Mouse (Mus musculus) stomach, embryonic 14.5 days (tissue): ENCODE data around the gene Myrfl. TPM values are rescaled to one million over a fixed set of nuclear protein-coding genes. Genes with fewer than 3 reads are reported as not detected.

Source experiments
- ATAC-seq: fragments of 200-750 bp; cut with Nextera tagmentation; 2 replicates; pipeline ENCODE4 v1.8.0; 2017; ENCODE audit warnings: low read depth, moderate TSS enrichment; ENCODE audit not compliant: insufficient number of reproducible peaks, insufficient read depth, low FRiP score
- H3K27ac ChIP-seq: fragments of 300-500 bp; sonication (generic); 2 replicates; pipeline ENCODE4 v1.5.1; 2014; ENCODE audit warnings: mild to moderate bottlenecking, low read length, moderate library complexity, mixed read lengths
- H3K27me3 ChIP-seq: fragments of 300-500 bp; sonication (generic); 2 replicates; pipeline ENCODE4 v1.6.1; 2014; ENCODE audit warnings: low read length, control low read depth, mixed read lengths; ENCODE audit not compliant: control insufficient read depth, insufficient read depth
- H3K36me3 ChIP-seq: fragments of 300-500 bp; sonication (generic); 2 replicates; pipeline ENCODE4 v1.6.1; 2014; ENCODE audit warnings: mild to moderate bottlenecking, control low read depth, low read length, moderate library complexity, mixed read lengths; ENCODE audit not compliant: control insufficient read depth, insufficient read depth
- H3K4me1 ChIP-seq: fragments of 300-500 bp; sonication (generic); 2 replicates; pipeline ENCODE4 v1.6.1; 2014; ENCODE audit warnings: low read length, control low read depth, mixed read lengths; ENCODE audit not compliant: control insufficient read depth, insufficient read depth
- H3K4me2 ChIP-seq: fragments of 300-500 bp; sonication (generic); replicated peaks from 2 replicates; pipeline ENCODE4 v1.6.1; 2014; ENCODE audit warnings: low read depth, low read length, control low read depth
- H3K4me3 ChIP-seq: fragments of 300-500 bp; sonication (generic); 2 replicates; pipeline ENCODE4 v1.5.1; 2014; ENCODE audit warnings: low read depth, low read length, control low read depth
- H3K9ac ChIP-seq: fragments of 300-500 bp; sonication (generic); replicated peaks from 2 replicates; pipeline ENCODE4 v1.6.1; 2014; ENCODE audit warnings: low read depth, mild to moderate bottlenecking, control low read depth, low read length, moderate library complexity, mixed read lengths
- H3K9me3 ChIP-seq: fragments of 300-500 bp; sonication (generic); 2 replicates; pipeline ENCODE4 v1.6.1; 2016; ENCODE audit warnings: low read depth, low read length, control low read depth; ENCODE audit not compliant: control insufficient read depth
- WGBS: fragments of 180-500 bp; shearing (Covaris S2); extraction: QIAGEN DNeasy Blood & Tissue Kit; methylation state at CpG from one replicate; pipeline ENCODE4 v1.1.7; 2014; 5-methylcytosine and 5-hydroxymethylcytosine counted together
- polyA plus RNA-seq: library from polyadenylated mRNA; unstranded; fragments of >200 nt; fragmentation: Nextera tagmentation; extraction: Ambion mirVana; gene quantifications from 2 replicates; pipeline ENCODE4 v1.2.1, GENCODE M21; 2014

Gene Myrfl
- polyA plus RNA-seq, 1 experiment from 2014 or later: 0.20 TPM

DNA sequence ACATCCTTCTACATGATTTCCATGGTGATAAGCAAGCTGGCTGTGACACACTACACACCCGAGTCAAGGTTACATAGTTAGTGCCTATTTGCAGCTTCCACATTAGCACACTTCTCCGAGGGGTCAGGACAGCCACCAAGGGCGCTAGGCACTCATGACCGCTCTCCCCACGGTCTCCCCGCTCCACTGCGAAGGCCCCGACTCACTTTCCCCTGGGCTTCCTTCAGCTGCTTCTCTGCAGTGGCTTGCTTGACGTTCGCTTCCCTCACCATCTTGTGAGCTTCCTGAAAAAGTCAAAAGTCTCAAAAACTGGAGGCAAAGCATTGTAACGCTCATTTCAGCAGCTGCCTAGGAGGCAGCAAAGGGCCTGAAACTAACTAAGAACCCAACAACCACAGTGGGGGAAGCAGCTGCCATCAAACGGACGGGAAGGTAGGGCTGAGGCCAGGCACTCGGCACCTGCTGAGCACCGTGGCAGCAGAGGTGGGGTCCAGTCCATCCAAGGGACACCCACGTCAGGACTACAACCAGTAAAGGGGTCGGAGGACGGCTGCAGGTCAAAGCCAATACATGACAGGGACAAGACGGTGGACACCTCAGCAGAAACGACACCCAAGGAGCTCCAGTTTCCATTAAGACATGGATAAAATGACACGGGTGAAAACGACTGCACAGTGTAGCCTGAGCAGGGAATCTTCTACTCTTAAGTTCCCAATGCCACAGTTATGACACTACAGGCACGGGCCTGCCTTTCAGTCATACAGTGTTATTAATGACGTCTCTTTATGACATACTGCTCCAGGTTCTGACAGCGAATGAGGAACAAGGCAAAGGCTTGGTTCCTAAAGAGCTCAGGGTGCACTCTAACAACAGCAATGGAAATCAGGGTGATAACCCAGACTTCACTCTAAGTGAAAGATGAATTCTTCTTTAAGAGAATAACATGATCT lies 22.9 kb upstream of the Myrfl start:
- 88% methylated on average over 25 of the region's 25 CpGs for WGBS

DNA sequence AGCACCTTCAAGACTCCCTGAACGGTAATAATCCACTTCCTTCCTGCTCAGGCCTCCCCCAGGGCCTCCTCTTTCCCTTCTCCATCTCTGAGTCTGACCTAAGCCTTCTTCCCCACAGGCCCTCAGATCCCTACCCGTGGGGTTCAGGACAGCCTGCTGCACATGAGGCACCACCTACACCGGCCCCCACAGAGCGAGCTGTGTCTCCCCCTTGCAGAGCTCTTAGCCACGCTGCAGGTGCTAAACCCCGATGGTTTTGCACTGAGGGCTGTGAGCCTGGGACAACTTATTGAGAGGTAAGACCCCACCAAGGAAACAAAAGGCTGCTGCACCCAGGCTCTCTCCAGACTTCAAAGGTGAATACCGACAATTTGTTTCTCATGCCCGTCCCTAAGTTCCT lies 19.9 kb upstream of the Myrfl start:
- no peaks in the 10 kb centered on the region for H3K9me3 ChIP-seq
- no peak overlapping the region for H3K27ac ChIP-seq
- H3K27me3 ChIP-seq: no peaks in the 10 kb centered on the region
- no peak overlapping the region for H3K4me2 ChIP-seq
- H3K4me1 ChIP-seq: no peaks in the 10 kb centered on the region
- H3K9ac ChIP-seq: no peak overlapping the region
- 82% methylated on average over 8 of the region's 8 CpGs for WGBS
- H3K36me3 ChIP-seq: peaks cover 9% of the 10 kb centered on the region
- no peak for ATAC-seq
- H3K4me3 ChIP-seq: no peak overlapping the region

More for the DNA sequence above, 22.9 kb upstream of the Myrfl start:
- Histone ChIP-seq H3K36me3 (peaks cover 9% of the 10 kb centered on the region), H3K27ac (no peak overlapping the region), H3K9ac (no peak overlapping the region), H3K4me1 (no peaks in the 10 kb centered on the region), H3K27me3 (no peaks in the 10 kb centered on the region), H3K4me3 (no peak overlapping the region), H3K4me2 (no peak overlapping the region), H3K9me3 (no peaks in the 10 kb centered on the region)
- ATAC-seq: no peak

DNA sequence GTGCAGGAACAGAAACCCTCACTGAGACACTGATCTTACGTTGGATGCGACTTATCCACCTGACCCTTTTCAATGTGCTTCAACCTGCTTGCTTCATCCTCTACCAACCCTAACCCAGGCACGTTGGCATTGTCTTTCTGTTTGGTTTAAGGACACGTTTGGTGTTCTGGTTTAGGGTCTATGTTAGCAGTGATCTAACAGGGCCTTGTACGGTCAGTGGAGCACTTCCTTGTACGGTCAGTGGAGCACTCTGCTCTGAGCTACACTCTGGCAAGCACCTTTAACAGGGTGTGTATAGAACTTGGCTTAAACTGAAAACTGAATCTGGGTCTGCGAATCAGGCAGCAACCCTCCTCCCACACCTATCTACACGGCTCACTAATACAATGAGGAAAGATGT lies 18.6 kb upstream of the Myrfl start:
- Histone ChIP-seq H3K4me2 (no peak overlapping the region), H3K36me3 (peaks cover 10% of the 10 kb centered on the region), H3K9ac (no peak overlapping the region), H3K27me3 (no peaks in the 10 kb centered on the region), H3K4me3 (no peak overlapping the region), H3K4me1 (no peaks in the 10 kb centered on the region), H3K27ac (no peak overlapping the region), H3K9me3 (no peaks in the 10 kb centered on the region)
- ATAC-seq: no peak
- WGBS: 93% methylated on average over 8 of the region's 8 CpGs

DNA sequence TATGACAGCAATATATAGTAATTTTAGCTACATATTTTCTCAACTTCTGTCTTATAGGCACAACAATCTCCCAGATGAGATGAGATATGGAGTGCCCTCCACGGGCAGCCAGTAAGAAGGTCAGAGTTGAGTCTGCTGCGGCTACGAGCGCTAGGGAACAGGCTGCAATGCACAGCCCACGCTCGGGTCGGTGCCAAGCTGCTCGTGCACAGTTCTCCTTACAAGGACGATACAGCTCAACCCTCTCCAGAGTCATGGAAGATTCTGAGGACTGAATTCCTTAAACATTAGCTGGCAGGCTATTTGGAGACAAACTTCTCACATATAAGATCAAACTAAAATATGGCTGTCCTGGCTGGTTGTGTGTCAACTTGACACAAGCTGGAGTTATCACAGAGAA lies 17.9 kb upstream of the Myrfl start:
- no peak overlapping the region for H3K27ac ChIP-seq
- no peak for ATAC-seq
- no peaks in the 10 kb centered on the region for H3K9me3 ChIP-seq
- no peaks in the 10 kb centered on the region for H3K4me1 ChIP-seq
- no peak overlapping the region for H3K4me3 ChIP-seq
- no peak overlapping the region for H3K4me2 ChIP-seq
- no peak overlapping the region for H3K9ac ChIP-seq
- H3K27me3 ChIP-seq: no peaks in the 10 kb centered on the region
- 82% methylated on average over 9 of the region's 9 CpGs for WGBS
- peaks cover 17% of the 10 kb centered on the region for H3K36me3 ChIP-seq

DNA sequence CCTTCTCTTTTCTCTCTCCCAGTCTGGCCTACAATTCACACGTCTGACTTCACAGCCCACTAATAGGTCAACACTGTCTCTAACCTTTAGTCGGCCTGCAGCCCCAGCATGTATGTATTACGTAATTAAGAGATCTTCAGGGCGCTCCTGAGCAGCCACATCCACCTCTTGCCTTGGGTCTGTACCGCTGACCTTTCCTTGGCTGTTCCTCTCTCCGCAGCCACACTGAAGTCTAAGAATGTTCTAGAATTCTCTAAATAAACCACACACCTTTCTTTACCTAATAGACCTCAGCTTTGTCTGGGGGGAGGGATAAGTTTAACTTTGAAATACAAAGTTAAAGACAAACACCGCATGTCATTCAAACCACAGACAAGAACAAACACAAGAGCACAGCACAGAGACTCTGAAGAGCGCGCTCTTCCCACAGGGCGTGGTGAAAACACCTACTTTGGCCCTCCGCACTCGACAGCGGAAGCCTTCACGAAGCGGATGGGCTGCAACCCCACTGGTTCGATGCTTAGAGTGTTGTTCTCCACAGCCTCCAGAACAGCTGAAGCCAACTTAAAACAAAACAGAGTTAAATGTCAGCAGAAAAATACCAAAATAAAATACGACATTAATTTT lies 17.0 kb upstream of the Myrfl start:
- ATAC-seq: peak; percentile 60

DNA sequence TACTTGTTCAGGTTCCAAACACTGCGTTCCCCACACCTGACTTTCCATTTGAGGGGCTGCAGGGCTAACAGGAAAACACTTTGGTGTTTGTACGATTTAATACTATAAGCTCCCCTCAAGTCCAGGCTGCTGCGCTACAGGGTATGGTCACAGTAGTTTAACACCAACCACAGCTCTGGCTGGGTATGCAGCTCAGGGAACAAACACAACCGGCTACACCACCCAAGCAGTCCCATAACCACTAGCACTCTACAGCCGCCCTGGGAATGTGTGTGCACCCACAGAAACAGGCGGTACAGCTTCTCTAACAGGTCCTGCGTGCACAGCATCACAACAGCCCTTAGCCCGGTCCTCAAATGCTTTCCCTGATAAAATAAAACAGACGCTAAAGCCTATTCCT lies 16.1 kb upstream of the Myrfl start:
- Histone ChIP-seq H3K27me3 (no peaks in the 10 kb centered on the region), H3K27ac (0 out of 2 replicates have a peak overlapping the region, but pooled peaks have one; percentile 27), H3K36me3 (peaks cover 24% of the 10 kb centered on the region), H3K9me3 (no peaks in the 10 kb centered on the region), H3K4me3 (no peak overlapping the region), H3K9ac (no peak overlapping the region), H3K4me1 (no peaks in the 10 kb centered on the region), H3K4me2 (no peak overlapping the region)
- ATAC-seq: no peak
- WGBS: 83% methylated on average over 9 of the region's 9 CpGs

More for the DNA sequence above, 17.0 kb upstream of the Myrfl start:
- H3K4me3 ChIP-seq: no peak overlapping the region
- H3K27me3 ChIP-seq: no peaks in the 10 kb centered on the region
- H3K9me3 ChIP-seq: no peaks in the 10 kb centered on the region
- H3K4me1 ChIP-seq: no peaks in the 10 kb centered on the region
- peaks cover 22% of the 10 kb centered on the region for H3K36me3 ChIP-seq
- no peak overlapping the region for H3K9ac ChIP-seq
- no peak overlapping the region for H3K4me2 ChIP-seq
- 73% methylated on average over 17 of the region's 17 CpGs for WGBS
- peak overlapping the region; percentile 45 for H3K27ac ChIP-seq

DNA sequence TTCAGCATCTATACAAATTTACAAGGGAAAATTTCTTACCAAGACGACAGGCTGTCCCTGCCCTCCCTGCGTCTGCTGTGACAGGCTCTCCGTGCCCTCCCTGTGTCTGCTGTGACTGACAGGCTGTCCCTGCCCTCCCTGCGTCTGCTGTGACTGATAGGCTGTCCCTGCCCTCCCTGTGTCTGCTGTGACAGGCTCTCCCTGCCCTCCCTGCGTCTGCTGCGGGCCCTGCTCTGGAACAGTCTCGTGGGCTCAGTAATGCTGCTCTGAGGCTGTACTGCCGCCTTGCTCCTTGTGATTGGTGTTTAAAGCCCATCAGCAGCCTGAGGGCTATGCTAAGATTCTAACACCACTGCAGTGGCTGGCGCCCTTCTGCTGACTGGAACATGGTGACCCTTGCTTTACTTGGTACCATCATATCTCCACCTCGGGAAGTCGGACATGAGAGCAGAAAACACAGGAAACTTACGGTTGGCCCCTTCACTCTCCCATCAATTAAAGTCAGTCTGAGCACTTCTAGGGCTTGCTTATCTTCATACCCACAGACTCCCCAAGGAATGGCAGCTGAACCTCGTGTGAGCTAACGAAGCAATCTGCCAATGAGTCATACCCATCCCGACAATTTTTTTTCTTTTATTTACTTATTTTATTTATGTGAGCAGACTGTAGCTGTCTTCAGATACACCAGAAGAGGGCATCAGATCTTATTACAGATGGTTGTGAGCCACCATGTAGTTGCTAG lies 12.4 kb upstream of the Myrfl start:
- H3K27me3 ChIP-seq: no peaks in the 10 kb centered on the region
- no peak overlapping the region for H3K4me2 ChIP-seq
- no peak overlapping the region for H3K27ac ChIP-seq
- no peaks in the 10 kb centered on the region for H3K4me1 ChIP-seq
- peaks cover 31% of the 10 kb centered on the region for H3K36me3 ChIP-seq
- WGBS: 73% methylated on average over 15 of the region's 15 CpGs
- H3K9me3 ChIP-seq: no peaks in the 10 kb centered on the region
- no peak overlapping the region for H3K9ac ChIP-seq
- ATAC-seq: peak; percentile 66; the same call in 1 of the 2 replicates
- no peak overlapping the region for H3K4me3 ChIP-seq

DNA sequence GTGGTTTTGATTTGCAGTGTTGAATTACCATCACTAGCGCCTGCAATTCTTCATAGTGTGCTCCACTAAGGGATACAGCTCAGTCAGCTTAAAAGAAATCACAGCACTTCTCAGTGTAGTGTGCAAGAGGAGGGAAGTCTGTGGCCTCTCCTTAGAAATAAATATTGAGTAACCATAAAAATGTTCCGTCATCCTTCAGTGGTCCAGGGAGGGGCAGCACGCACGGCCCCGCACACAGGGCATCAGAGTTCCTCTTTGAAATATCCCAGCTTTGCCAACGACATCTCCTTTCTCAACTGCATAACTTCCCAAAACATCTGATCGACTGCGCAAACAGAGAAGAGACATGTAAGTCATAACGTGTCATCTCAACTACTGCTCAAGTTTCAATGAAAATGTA lies 10.1 kb upstream of the Myrfl start:
- peaks cover 31% of the 10 kb centered on the region for H3K36me3 ChIP-seq

More for the DNA sequence above, 10.1 kb upstream of the Myrfl start:
- H3K9ac ChIP-seq: no peak overlapping the region
- no peaks in the 10 kb centered on the region for H3K4me1 ChIP-seq
- H3K4me2 ChIP-seq: no peak overlapping the region
- no peak overlapping the region for H3K27ac ChIP-seq
- H3K27me3 ChIP-seq: no peaks in the 10 kb centered on the region
- H3K9me3 ChIP-seq: no peaks in the 10 kb centered on the region
- WGBS: 89% methylated on average over 9 of the region's 9 CpGs
- no peak overlapping the region for H3K4me3 ChIP-seq
- ATAC-seq: no peak
